Mouse (Mus musculus): ENCODE data around the gene Bbs7.
"Not testable (repeated sequence)": the region's sequence is repeated elsewhere in the genome, so short reads cannot be mapped to it uniquely, and the experiment has no call there.

The Bbs7 gene
- long read RNA-seq, experiment 1, transcript Bbs7-203 (19 exons, 2,687 nt): major isoform, 7 of 9 reads
- long read RNA-seq, experiment 1, partial matches to known transcripts: 2 of 9 reads
- long read RNA-seq, experiment 1, other reads (novel, unspliced or antisense): 0 of 9 reads
- long read RNA-seq, experiment 2, transcript Bbs7-203 (19 exons, 2,687 nt): major isoform, 6 of 13 reads
- long read RNA-seq, experiment 2, partial matches to known transcripts: 2 of 13 reads
- long read RNA-seq, experiment 2, other reads (novel, unspliced or antisense): 3 of 13 reads

- intact Hi-C loops (cut with DNase I): no loop called here
Observed at GRCm38 (mm10) chr3:36613202-36613907, at the start of gene Bbs7. Gene Bbs7, minus strand, starts transcription at chr3:36613477.

- intact Hi-C loops (cut with DNase I): not testable (repeated sequence)
Observed at GRCm38 (mm10) chr3:36645245-36645559, 31.9 kb upstream of the Bbs7 start.

- intact Hi-C loops (cut with DNase I): no loop called here
Observed at GRCm38 (mm10) chr3:36644554-36645244, 31.4 kb upstream of the Bbs7 start.

- intact Hi-C loops (cut with DNase I): no loop called here
Observed at GRCm38 (mm10) chr3:36643354-36643753, 30.1 kb upstream of the Bbs7 start.

- intact Hi-C loops (cut with DNase I): no loop called here
Observed at GRCm38 (mm10) chr3:36642736-36643135, 29.5 kb upstream of the Bbs7 start.

- intact Hi-C loops (cut with DNase I): no loop called here
Observed at GRCm38 (mm10) chr3:36640787-36641186, 27.5 kb upstream of the Bbs7 start.

- intact Hi-C loops (cut with DNase I): no loop called here
Observed at GRCm38 (mm10) chr3:36635449-36635848, 22.2 kb upstream of the Bbs7 start.

GRCm38 (mm10) chr3:36626803-36627202 lies 13.5 kb upstream of the Bbs7 start:
- intact Hi-C loops (cut with DNase I): no loop called here

GRCm38 (mm10) chr3:36618181-36618580 lies 4.9 kb upstream of the Bbs7 start:
- intact Hi-C loops (cut with DNase I): no loop called here

- intact Hi-C loops (cut with DNase I): no loop called here
Observed at GRCm38 (mm10) chr3:36613908-36614255, 605 bp upstream of the Bbs7 start.

- intact Hi-C loops (cut with DNase I): no loop called here
Observed at GRCm38 (mm10) chr3:36612687-36613086, 590 bp downstream of the Bbs7 start.

- intact Hi-C loops (cut with DNase I): no loop called here
Observed at GRCm38 (mm10) chr3:36605894-36606783, 7.1 kb downstream of the Bbs7 start.

GRCm38 (mm10) chr3:36599773-36600172 lies 13.5 kb downstream of the Bbs7 start:
- intact Hi-C loops (cut with DNase I): not testable (repeated sequence)

GRCm38 (mm10) chr3:36598811-36599210 lies 14.5 kb downstream of the Bbs7 start:
- intact Hi-C loops (cut with DNase I): no loop called here

GRCm38 (mm10) chr3:36571827-36572378 lies 41.4 kb downstream of the Bbs7 start, which contains the start of gene Ccna2:
Gene Ccna2, minus strand, starts transcription at chr3:36572150.
- intact Hi-C loops (cut with DNase I): no loop called here

- intact Hi-C loops (cut with DNase I): no loop called here
Observed at GRCm38 (mm10) chr3:36571361-36571826, 41.9 kb downstream of the Bbs7 start.

- intact Hi-C loops (cut with DNase I): no loop called here
Observed at GRCm38 (mm10) chr3:36569836-36570235, 43.4 kb downstream of the Bbs7 start.

- intact Hi-C loops (cut with DNase I): no loop called here
Observed at GRCm38 (mm10) chr3:36563666-36564065, 49.6 kb downstream of the Bbs7 start.

GRCm38 (mm10) chr3:36559606-36560005 lies 53.7 kb downstream of the Bbs7 start:
- intact Hi-C loops (cut with DNase I): no loop called here

- intact Hi-C loops (cut with DNase I): no loop called here
Observed at GRCm38 (mm10) chr3:36557601-36558000, 55.7 kb downstream of the Bbs7 start.
